Mouse (Mus musculus): ENCODE data around the gene Mkrn1.
"Not testable (repeated sequence)": the region's sequence is repeated elsewhere in the genome, so short reads cannot be mapped to it uniquely, and the experiment has no call there.

Gene Mkrn1

DNA sequence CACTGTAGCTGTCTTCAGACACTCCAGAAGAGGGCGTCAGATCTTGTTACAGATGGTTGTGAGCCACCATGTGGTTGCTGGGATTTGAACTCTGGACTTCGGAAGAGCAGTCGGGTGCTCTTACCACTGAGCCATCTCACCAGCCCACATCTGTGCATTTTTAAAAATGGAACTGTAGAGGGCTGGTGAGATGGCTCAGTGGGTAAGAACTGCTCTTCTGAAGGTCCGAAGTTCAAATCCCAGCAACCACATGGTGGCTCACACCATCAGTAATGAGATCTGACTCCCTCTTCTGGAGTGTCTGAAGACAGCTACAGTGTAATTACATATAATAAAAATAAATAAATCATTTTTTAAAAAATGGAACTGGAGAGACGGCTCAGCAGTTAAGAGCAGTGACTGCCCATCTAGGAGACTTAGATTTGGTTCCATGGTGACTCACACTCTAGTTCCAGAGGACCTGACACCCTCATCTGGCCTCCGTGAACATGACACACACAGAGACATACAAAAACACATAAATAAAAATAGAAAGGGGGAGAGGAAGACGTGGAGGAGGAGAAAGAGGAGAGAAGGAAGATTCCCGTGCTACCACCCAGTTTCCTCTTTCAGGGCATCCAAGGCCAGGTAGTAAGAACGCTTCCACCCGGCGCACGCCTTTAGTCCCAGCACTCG is 42.0 kb downstream of the Mkrn1 start:
- not testable (repeated sequence) for DNase-seq

DNA sequence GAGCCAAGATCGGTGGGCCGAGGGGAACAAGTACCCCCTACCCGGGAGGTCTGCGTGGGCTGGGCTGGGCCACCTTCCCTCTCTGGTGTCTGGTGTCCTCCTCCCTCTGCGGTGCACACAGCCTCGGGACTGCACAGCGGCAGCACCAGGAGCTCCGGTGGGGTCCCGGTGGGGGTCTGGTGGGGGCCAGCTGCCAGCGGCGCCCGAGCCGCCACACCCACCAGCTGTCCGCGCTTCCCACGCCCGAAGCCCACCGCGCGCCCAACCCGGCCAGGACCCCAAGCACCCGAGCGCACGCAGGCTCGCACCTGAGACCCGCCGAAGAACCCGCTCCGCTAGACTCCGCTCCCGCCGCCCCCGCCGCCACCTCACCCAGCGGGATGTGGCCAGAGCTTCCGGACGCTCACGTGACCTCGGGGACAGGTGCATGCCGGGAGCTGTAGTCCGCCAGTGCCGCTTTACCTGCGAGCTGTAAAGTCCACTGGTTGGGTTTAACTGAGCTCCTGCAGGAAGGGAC is 42.9 kb downstream of the Mkrn1 start, which contains the start of gene Slc37a3:
TSS of gene Slc37a3 (minus strand) at position 365 of the 517 bp plus-strand sequence.
- DNase-seq, result peak; percentile 89

DNA sequence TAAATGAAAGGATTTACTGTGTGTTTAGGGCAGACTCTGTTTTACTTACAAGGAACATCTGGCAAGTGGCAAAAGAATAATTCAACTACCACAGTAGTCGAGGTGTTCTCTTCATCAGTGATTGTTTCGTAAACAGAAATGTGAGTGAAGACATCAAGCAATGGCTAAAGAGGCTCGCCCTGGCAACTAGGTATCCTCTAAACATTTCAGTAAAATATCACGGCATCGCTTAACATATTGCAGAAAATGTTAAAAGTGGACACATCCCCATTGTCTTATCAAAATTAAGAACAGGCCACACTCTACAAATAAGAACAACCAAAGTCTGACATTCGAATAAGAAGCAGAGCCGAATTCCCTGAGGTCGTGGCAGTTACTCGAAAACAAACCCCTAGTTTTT is 43.5 kb downstream of the Mkrn1 start:
- DNase-seq, result no peak

DNA sequence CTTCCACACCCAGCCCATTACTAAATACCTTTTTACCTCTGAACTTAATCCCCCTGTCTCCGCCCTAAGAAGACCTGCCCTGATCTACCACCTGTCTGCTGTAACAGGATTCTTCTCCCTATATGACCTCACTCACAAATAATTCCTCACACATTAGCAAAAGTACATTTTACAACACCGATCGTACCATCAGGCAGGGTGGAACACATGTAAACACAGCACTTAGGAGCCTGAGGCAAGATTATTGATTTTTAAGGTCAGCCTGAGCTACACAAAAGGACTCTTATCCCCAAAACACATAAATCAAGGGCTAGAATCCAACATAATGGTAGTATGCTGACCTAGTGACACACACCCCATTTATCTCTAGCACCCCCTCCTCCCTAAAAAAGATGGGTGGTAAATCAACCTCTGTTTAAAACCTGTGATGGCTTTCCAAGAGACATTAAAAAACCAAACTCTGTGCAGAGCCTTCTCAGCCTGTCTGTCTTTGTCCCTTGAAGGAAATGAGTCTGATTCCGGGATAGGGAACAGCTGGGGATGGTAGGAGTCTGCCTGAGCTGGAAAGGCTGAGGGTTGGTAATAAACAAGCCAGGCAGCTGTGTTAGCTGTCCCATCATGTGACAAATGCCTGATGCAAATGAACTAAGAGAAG is 46.8 kb downstream of the Mkrn1 start:
- no peak for DNase-seq

DNA sequence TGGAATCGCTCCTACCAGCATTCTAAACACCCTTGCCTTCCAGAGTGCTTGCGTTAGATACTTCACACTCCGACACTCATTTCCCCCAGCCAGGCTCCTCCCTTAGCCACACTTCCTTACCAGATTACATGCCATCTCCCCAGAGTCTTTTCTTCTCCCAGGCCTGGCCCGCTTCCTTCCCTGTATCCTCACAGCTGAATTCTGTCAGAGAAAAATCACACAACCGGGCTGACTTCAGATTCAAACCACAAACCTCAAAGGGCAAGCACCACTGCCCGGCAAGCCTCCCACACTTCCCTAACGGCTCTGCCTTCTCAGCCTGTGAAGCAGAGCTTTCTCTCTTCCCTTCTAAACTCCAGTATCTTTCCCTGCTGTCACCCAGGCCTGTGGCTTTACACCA is 47.5 kb downstream of the Mkrn1 start:
- no peak for DNase-seq

DNA sequence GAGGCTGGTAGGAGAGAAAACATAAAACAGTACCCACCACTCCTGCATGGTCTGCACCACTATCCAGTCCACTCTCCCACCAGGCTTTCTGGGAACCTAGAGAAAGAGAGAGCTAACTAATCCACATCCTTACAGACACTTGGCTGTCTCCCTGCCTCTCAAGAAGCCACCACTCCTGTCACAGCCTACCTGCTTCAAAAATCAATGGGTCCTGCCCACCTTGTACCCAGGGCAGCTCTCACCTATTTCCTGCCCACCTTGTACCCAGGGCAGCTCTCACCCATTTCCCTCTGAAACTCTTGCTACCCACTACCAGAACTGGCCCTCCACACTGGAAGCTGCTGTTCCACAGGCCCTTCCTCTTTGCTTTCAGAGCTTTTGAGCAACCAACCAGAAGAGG is 48.2 kb downstream of the Mkrn1 start:
- DNase-seq, result no peak

DNA sequence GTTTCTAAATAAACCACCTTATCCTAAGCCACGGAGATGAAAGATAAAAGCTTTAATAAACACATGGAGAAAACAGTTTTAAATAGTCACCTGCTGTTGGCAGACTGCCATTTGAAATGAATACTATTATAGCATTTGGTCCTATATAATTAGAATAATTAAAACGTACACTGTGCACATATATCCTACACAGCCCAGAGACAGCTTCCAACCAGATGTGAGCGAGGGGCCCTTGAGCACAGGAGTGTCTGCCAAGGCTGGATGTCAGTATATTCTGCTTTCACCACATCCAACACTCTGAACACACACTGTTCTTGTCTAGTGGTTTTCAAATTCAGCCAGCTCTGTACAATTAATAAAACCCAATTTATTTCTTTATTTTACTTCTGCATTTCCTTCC is 50.6 kb downstream of the Mkrn1 start:
- DNase-seq, result no peak

DNA sequence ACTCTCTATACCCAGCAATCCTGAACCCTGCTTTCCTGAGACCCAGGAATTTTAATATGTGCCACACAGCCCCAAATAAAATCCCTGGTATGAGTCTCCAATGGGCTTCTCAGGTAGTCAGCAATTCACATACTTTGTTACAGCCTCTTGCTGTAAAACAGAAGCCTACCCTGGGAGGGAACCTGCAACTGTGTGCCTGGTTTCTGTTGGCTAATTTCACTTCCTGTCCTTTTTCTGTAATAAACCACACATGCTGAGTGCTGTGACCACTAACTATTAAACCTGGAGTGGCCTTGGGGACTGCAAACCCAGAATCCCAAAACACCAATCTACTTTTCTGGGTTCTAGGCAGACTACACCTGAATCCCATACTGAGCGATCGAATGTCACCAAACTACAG is 57.6 kb downstream of the Mkrn1 start:
- DNase-seq, result no peak

DNA sequence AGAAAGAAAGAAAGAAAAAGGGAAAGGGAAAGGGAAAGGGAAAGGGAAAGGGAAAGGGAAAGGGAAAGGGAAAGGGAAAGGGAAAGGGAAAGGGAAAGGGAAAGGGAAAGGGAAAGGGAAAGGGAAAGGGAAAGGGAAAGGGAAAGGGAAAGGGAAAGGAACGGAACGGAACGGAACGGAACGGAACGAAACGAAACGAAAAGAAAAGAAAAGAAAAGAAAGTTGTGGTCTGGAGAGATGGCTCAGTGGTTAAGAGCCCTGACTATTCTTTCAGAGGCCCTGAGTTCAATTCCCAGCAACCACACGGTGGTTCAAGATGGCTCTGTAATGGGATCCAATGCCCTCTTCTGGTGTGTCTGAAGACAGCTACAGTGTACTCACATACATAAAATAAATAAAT is 61.1 kb downstream of the Mkrn1 start:
- DNase-seq, result not testable (repeated sequence)

DNA sequence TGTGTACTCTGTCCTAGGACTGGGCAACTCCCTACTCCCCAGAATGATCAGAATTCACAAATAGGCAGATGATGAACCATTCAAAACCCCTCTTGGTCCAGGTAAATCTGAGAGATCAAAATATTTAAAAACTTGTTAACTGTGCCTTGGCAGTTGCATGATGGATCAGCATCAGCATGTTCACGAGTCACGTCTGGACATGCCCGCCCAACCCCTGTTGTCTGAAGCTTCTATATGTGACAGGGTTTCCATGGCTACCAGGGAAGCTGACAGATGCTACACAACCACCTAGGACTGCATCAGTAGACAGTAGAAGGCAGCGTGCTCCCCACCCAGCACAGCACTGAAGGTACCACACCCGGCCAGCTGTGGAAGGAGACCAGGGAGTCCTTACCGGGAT is 71.3 kb downstream of the Mkrn1 start:
- no peak for DNase-seq

DNA sequence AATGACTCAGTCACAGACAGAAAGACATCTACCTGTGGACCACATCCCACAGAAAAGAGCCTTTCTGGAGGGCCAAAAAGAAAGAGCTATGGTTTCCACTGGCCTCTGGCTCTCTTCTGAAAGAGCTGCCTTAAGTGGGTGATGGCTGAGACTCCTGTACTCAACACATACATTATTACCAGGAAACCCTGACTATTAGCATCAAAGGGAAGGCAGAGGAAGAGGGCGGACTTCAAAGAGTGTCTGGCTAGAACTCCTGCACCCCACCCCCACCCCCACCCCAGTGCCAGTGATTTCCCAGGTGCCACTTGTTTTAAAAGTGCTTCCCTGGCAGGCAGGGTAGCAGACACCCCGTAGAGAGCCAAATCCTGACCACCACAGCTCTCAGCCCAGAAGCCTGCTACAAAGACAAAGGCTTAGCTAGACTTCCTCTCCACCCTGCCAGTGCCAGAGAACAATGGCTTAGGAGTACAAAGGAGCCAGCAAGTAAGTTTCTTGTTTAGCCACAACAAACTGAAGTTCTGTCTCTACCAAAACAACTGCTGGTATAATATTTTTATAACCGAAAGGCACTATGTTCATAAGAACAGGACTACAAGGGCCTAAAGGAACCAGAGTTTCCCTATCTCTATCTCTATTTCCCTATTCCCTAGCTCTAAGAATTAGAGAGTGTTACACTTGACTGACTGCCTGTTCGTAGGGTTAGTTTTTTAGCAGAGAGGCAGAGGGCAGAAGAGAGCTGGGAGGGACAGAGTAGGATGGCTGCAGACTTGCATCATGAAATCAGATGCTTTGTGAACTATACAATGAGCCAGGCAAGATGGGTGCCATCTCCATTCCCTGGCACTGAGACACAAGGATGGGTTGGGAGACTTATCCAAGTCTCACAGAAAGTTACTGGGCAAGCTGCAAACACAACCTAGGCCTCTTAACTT is 72.1 kb downstream of the Mkrn1 start:
- DNase-seq, result no peak
